Mouse (Mus musculus) Patski (cell line): ENCODE measurements at regions not wholly inside any gene's neighbourhood (a gene's known extent, or its start where the extent isn't known, plus 50 kb on each side); places are given as distances from the start of the nearest gene placed in this dataset.

ENCODE experiments used
- ATAC-seq: fragments of 100-300 bp; one replicate; pipeline ENCODE4 v1.8.0; 2021
- CTCF ChIA-PET: fragments of 350-600 bp; sonication (Branson Sonifier 250); formaldehyde crosslinking; loops from one replicate; lab custom pipeline; 2022; ENCODE audit warnings: inconsistent platforms; lab: Charles Lee
- POLR2A ChIA-PET: fragments of 350-600 bp; sonication (Branson Sonifier 250); formaldehyde crosslinking; loops from one replicate; lab custom pipeline; 2022; ENCODE audit warnings: antibody characterized with exemption, inconsistent platforms; lab: Charles Lee
- DNase-seq: peaks from one replicate; pipeline ENCODE4 v3.0.0-alpha.2; 2011; ENCODE audit warnings: low read depth, low spot score
- H3K27me3 ChIP-seq: fragments of 371-371 bp; one replicate; pipeline ENCODE4 v1.5.1; 2021
- CTCF ChIP-seq: fragments of 100-300 bp; IDR thresholded peaks from one replicate; pipeline ENCODE4 v1.5.1; 2021
- in situ Hi-C: fragments of 300-500 bp; cut with MboI; formaldehyde crosslinking; loops from 3 replicates; pipeline ENCODE4 v1.11.1; 2018; ENCODE audit warnings: low pct_unique_long_range_greater_than_20kb, mixed read lengths

GRCm38 (mm10) chr2:137169176-137169575 lies 52.7 kb upstream of the Jag1 start:
- H3K27me3 ChIP-seq = no peaks in the 10 kb centered on the region
- POLR2A ChIA-PET = no interaction called here
- CTCF ChIA-PET = interaction anchor here (2.0 kb wide), 1 partner anchor 14 kb away, joined by 6 read pairs; no protein-coding TSS in a partner anchor
- no peak for TF ChIP-seq CTCF
- in situ Hi-C loops = no loop called here
- DNase-seq (no peak), ATAC-seq (no peak)

GRCm38 (mm10) chr2:137168626-137169025 lies 52.2 kb upstream of the Jag1 start:
- in situ Hi-C loops = no loop called here
- ATAC-seq (no peak), DNase-seq (no peak)
- TF ChIP-seq CTCF = no peak
- no peaks in the 10 kb centered on the region for H3K27me3 ChIP-seq
- ChIA-PET POLR2A (no interaction called here), CTCF (interaction anchor here (0.9 kb wide), 1 partner anchor 19 kb away, joined by 3 read pairs; no protein-coding TSS in a partner anchor)
